Mouse (Mus musculus) erythroblast, embryonic 14.5 days (primary cell): ENCODE results near the gene Fam217b.

ENCODE experiments used
- GATA1 ChIP-seq: IDR thresholded peaks from 2 replicates; pipeline ENCODE4 v1.6.1; 2012; ENCODE audit warnings: low read length, inconsistent platforms, mixed read lengths
- TAL1 ChIP-seq: IDR thresholded peaks from 3 replicates; pipeline ENCODE4 v1.6.1; 2012; ENCODE audit warnings: low read length, inconsistent platforms, mixed read lengths

DNA sequence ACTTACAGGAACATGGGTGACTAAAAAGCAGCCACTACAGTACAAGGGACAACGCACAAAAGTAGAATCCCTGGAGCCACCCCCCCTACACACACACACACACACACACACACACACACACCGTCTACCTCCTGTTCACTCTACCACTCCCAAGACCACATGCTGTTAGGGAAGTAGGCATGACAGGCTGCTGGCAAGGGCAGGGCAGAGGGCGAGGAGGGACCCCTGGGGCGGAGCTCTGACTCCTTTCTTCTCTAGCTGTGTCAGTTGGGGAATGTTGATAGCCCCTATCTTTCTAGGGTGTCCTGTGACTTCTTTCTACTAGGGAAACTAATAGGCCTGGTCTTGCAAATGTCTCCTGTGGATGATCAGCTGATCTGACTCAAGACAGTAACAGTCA, 2.6 kb downstream of the Fam217b start:
- TF ChIP-seq TAL1: no peak
- TF ChIP-seq GATA1: no peak
